Mouse (Mus musculus): Measurements from ENCODE around the gene Dscaml1.

DNA sequence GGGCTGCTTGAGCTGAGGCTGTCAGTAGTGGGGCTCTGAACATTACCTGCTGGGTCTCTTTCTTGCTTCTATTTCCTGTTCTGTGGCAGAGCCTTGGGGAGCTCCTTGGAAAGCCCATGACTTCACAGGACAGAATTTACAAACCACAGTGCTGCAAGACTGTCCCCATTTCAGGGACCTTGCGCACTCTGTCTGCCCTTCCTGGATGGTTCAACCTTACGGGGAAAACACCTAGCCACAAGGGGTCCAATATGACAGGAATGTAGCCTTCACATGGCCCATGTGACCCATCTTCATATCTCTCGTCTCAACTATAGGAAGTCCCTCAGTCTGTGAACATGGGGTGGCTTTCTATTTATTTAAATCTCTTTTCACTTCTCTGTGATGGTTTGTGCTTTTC lies 68.5 kb downstream of the Dscaml1 start:
- TF ChIP-seq CTCF (IDR thresholded peaks at IDR 0.05; ENCODE audit: borderline replicate concordance, control insufficient read depth, extremely low read depth, insufficient read depth, low read length, poor library complexity) (no peak), POLR2A (IDR thresholded peaks at IDR 0.05; ENCODE audit: control insufficient read depth, extremely low read depth, insufficient read depth, low read length, poor library complexity) (no peak)

All from thymus, adult 2 months (tissue).